Mouse (Mus musculus) megakaryocyte, embryonic 14.5 days (primary cell): ENCODE data around the gene Gfpt2.

Experiments used
- FLI1 ChIP-seq: IDR thresholded peaks from 2 replicates; pipeline ENCODE4 v1.6.1; 2012; ENCODE audit warnings: low read length, inconsistent platforms, mixed read lengths
- GATA1 ChIP-seq: IDR thresholded peaks from 3 replicates; pipeline ENCODE4 v1.6.1; 2012; ENCODE audit warnings: mixed read lengths, low read length, inconsistent platforms, borderline replicate concordance

DNA sequence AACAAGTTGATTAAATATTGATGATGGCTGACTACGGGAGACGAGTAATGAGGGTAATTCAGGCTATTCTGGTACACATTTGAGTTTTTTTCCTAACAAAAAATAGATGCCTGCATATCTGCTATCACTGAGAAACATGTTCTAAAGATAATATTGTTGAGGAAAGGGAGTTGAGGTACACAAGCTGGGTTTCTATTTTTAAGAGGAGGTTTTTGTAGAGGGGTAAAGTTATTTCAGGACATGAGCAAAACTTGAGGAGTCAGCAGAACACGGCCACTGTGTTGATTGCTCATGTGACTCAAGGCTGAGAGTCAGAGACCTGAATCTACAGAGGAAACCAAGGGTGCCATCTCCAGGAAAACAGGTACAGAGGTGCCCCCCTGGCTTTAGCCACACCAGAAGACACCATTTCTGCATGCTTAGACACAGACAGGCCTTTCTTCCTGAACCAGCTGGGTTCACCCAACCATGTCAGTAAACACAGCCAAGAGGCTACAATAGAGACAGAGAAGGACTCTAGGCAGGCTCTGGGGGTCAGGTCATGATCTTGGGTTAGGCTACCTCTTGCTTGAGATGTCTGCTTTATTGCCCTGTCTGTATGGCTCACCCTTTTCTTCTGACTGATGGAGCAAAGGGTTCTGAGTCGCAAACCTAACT is 13.7 kb upstream of the Gfpt2 start:
- TF ChIP-seq GATA1 (no peak), FLI1 (no peak)
